ENCODE assay signal across 1 mouse cellular context in the genomic region with DNA sequence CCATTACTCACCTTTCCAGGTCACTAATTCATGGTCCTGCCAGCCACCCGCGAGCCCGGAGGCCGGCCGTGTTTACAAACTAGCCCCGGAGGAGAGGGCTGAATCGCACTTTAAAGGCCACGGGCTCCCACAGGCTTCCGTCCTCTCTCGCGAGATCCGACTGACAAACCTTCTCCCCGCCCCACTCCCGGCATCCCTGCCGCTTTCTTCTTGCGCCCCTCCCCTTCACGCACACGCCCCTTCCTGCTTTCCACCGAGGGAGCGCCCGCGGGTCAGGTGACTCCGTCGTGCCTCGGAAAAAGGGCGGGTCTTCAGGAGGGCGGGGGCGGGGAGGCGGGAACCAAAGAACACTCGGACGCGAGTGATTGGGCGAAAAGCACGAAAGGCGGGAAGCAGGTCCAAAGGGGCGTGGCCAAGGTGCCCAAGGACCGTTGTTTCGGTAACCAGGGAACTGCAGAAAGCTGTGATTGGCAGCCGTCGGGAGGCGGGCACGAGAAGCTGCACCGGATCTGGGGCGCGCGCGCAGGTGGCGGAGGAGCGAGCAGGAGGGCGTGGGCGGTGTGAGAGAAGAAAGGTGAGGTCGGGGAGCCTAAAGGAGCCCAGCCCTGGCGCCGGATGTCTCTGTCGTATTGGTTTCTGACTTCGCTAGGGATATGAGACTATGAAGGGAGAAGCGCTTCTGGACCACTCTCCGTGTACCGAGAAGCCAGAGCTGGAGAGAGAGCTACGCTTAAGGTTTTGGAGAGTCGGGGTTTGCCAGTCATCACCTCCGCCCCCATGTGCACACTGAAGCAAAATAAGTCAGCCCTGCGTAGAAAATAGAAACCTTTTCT.
A peak's percentile ranks its signal among the peaks of the same experiment; 100 is the strongest.
TF ChIP-seq lines count a peak whose summit lies in the region.

A gene (minus strand): TSS at position 176 of the 833 bp plus-strand sequence.

TF ChIP-seq in myocyte, 11 proteins besides CTCF, POLR2A, EP300 and RAD21 (continued from another document):
- TF ChIP-seq MYOD1 (IDR thresholded peaks at IDR 0.05; ENCODE audit: control insufficient read depth in 1 of 3, insufficient read length in 2 of 3, low read depth in 2 of 3), result peak in 2 of 3 experiments; percentile 38 to 50
- peak in 2 of 3 experiments; percentile 16 to 24 for TF ChIP-seq MYOG (IDR thresholded peaks at IDR 0.05; ENCODE audit: control insufficient read depth in 1 of 3, insufficient read depth in 1 of 3, insufficient read length in 2 of 3, low read depth in 2 of 3)
- peak; percentile 65 for TF ChIP-seq POLR2AphosphoS2 (IDR thresholded peaks at IDR 0.05; ENCODE audit: insufficient read length, low read depth)
